Mouse (Mus musculus) midbrain, embryonic 14.5 days (tissue): ENCODE measurements around the gene Cttnbp2nl. TPM values are rescaled to one million over a fixed set of nuclear protein-coding genes. Genes with fewer than 3 reads are reported as not detected.

Experiments
- polyA plus RNA-seq: library from polyadenylated mRNA; unstranded; fragments of >200 nt; fragmentation: Nextera tagmentation; extraction: Ambion mirVana; gene quantifications from 2 replicates; pipeline ENCODE4 v1.2.1, GENCODE M21; 2014

Gene Cttnbp2nl
- polyA plus RNA-seq, 1 experiment from 2014 or later = 59.7 TPM

Other genes starting within 250 kb of the Cttnbp2nl start
- gene Mov10, start 234.6 kb downstream of the Cttnbp2nl start, polyA plus RNA-seq = 3.6 and 6.6 TPM in 2 replicates
- 34.4 and 40.1 TPM in 2 replicates for gene St7l, start 189.1 kb downstream of the Cttnbp2nl start, polyA plus RNA-seq
- gene Capza1, start 188.6 kb downstream of the Cttnbp2nl start, polyA plus RNA-seq = 144 and 213 TPM in 2 replicates
- 0.65 and 0.93 TPM in 2 replicates for gene Wnt2b, start 91.2 kb downstream of the Cttnbp2nl start, polyA plus RNA-seq
- not detected in 2 replicates for gene 4930564D02Rik, start 13.7 kb upstream of the Cttnbp2nl start, polyA plus RNA-seq